ENCODE assay signal across 8 mouse cellular contexts in the genomic region with DNA sequence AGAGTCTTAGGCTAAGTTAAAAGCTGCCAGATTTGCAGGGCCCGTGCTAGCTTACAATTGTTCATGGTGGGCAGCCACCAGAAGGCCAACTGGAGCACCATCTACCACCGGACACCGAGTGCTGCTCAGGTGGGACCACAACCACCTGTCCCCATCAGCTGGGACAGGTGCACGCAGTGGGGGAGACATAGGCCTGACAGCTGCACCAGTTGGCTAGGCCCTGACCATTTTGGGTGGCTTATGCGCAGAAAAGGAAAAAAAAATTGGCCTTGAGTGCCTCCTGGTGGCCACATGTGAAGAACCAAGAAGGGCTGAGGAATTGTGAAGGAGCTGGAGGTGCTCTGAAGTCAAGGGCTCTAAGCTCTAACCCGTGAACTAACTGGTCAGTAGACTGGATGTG. TPM values are rescaled to one million over a fixed set of nuclear protein-coding genes. Genes with fewer than 3 reads are reported as not detected.
DNase-seq lines count a peak whose midpoint lies in the region; ATAC-seq lines count a peak whose summit lies in the region.

No protein-coding gene starts in this region.

- intact Hi-C loops in heart, postnatal 36 days (cut with DNase I): loop anchor here (1.0 kb wide), 2 partner anchors 28 to 44 kb away; no protein-coding TSS in a partner anchor

- DNase-seq in ovary, postnatal 14 days (ENCODE audit: low spot score): peak; percentile 68
- no peak for DNase-seq in ovary, adult 18-20 months (ENCODE audit: low spot score)
- DNase-seq in c-Kit-positive CD71-negative TER-119-negative erythroid progenitor cells, embryonic 14.5 days (ENCODE audit: low read depth): peak; percentile 71
- peak; percentile 86 for DNase-seq in forebrain, embryonic 11.5 days (ENCODE audit: low spot score)
- DNase-seq in heart, postnatal 36 days: peak; percentile 81 to 82
- peak; percentile 67 to 71 for DNase-seq in layer of hippocampus, postnatal 36 days
- DNase-seq in mesoderm, embryonic 11.5 days (ENCODE audit: low read depth, low spot score): peak; percentile 79
- DNase-seq in right cerebral cortex, postnatal 4 days: peak; percentile 66

- no peak for ATAC-seq in forebrain, embryonic 11.5 days (replicated peaks; ENCODE audit: low FRiP score)

- no peaks in the 10 kb centered on the region for H3K9me3 ChIP-seq in forebrain, embryonic 11.5 days (ENCODE audit: control insufficient read depth, low read length)

- H3K9ac ChIP-seq in forebrain, embryonic 11.5 days (ENCODE audit: low read length): peak overlapping the region; percentile 58; the same call in 1 of the 2 replicates

- no peak overlapping the region for H3K4me2 ChIP-seq in forebrain, embryonic 11.5 days (ENCODE audit: low read depth, low read length, severe bottlenecking)

- 23% methylated on average over 6 of the region's 6 CpGs for WGBS in forebrain, embryonic 11.5 days

- H3K27me3 ChIP-seq in forebrain, embryonic 11.5 days (ENCODE audit: control insufficient read depth, insufficient read depth, low read length): no peaks in the 10 kb centered on the region

- H3K36me3 ChIP-seq in forebrain, embryonic 11.5 days (ENCODE audit: control insufficient read depth, insufficient read depth, low read length): no peaks in the 10 kb centered on the region

- no peak overlapping the region for H3K4me3 ChIP-seq in forebrain, embryonic 11.5 days (ENCODE audit: low read depth, low read length)

- H3K4me1 ChIP-seq in forebrain, embryonic 11.5 days (replicated peaks; ENCODE audit: control insufficient read depth, insufficient read depth, low read length): peaks cover 47% of the 10 kb centered on the region

- peak overlapping the region; percentile 95 for H3K27ac ChIP-seq in forebrain, embryonic 11.5 days (ENCODE audit: low read depth, low read length)

RNA-seq across cellular contexts. Expression of a gene that starts 16.8 kb away (rescaled TPM):
- 65.2 and 67.7 TPM in 2 replicates for polyA plus RNA-seq in forebrain, embryonic 11.5 days (2014; fragmentation: Nextera tagmentation; extraction: Ambion mirVana)
- 10 to 100 TPM; 19.5 to 20.4 TPM for total RNA-seq in heart, postnatal 36 days (2021)
- total RNA-seq in layer of hippocampus, postnatal 36 days (2021): 10 to 100 TPM; 50.1 to 51.3 TPM

RNA-seq across cellular contexts. Expression of a gene that starts 16.8 kb away (rescaled TPM):
- 55.4 and 55.5 TPM in 2 replicates for polyA plus RNA-seq in forebrain, embryonic 11.5 days (2014; fragmentation: Nextera tagmentation; extraction: Ambion mirVana)
- 10 to 100 TPM; 38.4 to 40.6 TPM for total RNA-seq in heart, postnatal 36 days (2021)
- 10 to 100 TPM; 35.7 to 37.9 TPM for total RNA-seq in layer of hippocampus, postnatal 36 days (2021)

RNA-seq across cellular contexts. Expression of a gene that starts 18.3 kb away (rescaled TPM):
- 12.9 and 15.6 TPM in 2 replicates for polyA plus RNA-seq in forebrain, embryonic 11.5 days (2014; fragmentation: Nextera tagmentation; extraction: Ambion mirVana)
- 1 to 10 TPM; 3.8 to 6.6 TPM for total RNA-seq in heart, postnatal 36 days (2021)
- total RNA-seq in layer of hippocampus, postnatal 36 days (2021): 10 to 100 TPM; 16.1 to 17.4 TPM

RNA-seq across cellular contexts. Expression of a gene that starts 24.1 kb away (rescaled TPM):
- 2,325 and 2,523 TPM in 2 replicates for polyA plus RNA-seq in forebrain, embryonic 11.5 days (2014; fragmentation: Nextera tagmentation; extraction: Ambion mirVana)
- total RNA-seq in heart, postnatal 36 days (2021): 10 to 100 TPM; 71.6 to 84.7 TPM
- 1,000 to 10,000 TPM; 1,201 to 1,207 TPM for total RNA-seq in layer of hippocampus, postnatal 36 days (2021)
